Mouse (Mus musculus): Measurements from ENCODE around the gene Rpl36. TPM values are rescaled to one million over a fixed set of nuclear protein-coding genes. Genes with fewer than 3 reads are reported as not detected.
A peak's percentile ranks its signal among the peaks of the same experiment; 100 is the strongest.
"Not testable (repeated sequence)": the region's sequence is repeated elsewhere in the genome, so short reads cannot be mapped to it uniquely, and the experiment has no call there.

Gene Rpl36
- polyA plus RNA-seq, 1 experiment from 2014 or later = 1,280 TPM

GRCm38 (mm10) chr17:56613893-56614292, 677 bp downstream of the Rpl36 start:
- H3K27ac ChIP-seq (ENCODE audit: low read depth, low read length); H3K27me3 ChIP-seq (ENCODE audit: control insufficient read depth, insufficient read depth, low read length); DNase-seq (ENCODE audit: low spot score); ATAC-seq (replicated peaks; ENCODE audit: low FRiP score); H3K9me3 ChIP-seq (ENCODE audit: control insufficient read depth, low read length): not testable (repeated sequence)
- Histone ChIP-seq H3K4me1 (replicated peaks; ENCODE audit: control insufficient read depth, insufficient read depth, low read length) (peaks cover 15% of the 10 kb centered on the region), H3K9ac (ENCODE audit: low read length) (peak overlapping the region; percentile 82), H3K36me3 (ENCODE audit: control insufficient read depth, insufficient read depth, low read length) (peaks cover 17% of the 10 kb centered on the region), H3K4me2 (ENCODE audit: low read depth, low read length, severe bottlenecking) (peak overlapping the region; percentile 76), H3K4me3 (ENCODE audit: low read depth, low read length) (peak overlapping the region; percentile 75)
- WGBS = under 1% methylated on average over 26 of the region's 26 CpGs

GRCm38 (mm10) chr17:56614391-56615135, 1.3 kb downstream of the Rpl36 start:
- WGBS = 39% methylated on average over 14 of the region's 14 CpGs
- no peak overlapping the region for H3K27ac ChIP-seq (ENCODE audit: low read depth, low read length)
- no peaks in the 10 kb centered on the region for H3K27me3 ChIP-seq (ENCODE audit: control insufficient read depth, insufficient read depth, low read length)
- no peak for DNase-seq (ENCODE audit: low spot score)
- peak overlapping the region; percentile 76 for H3K4me2 ChIP-seq (ENCODE audit: low read depth, low read length, severe bottlenecking)
- peak overlapping the region; percentile 75 for H3K4me3 ChIP-seq (ENCODE audit: low read depth, low read length)
- peaks cover 21% of the 10 kb centered on the region for H3K36me3 ChIP-seq (ENCODE audit: control insufficient read depth, insufficient read depth, low read length)
- no peaks in the 10 kb centered on the region for H3K9me3 ChIP-seq (ENCODE audit: control insufficient read depth, low read length)
- no peak for ATAC-seq (replicated peaks; ENCODE audit: low FRiP score)
- H3K4me1 ChIP-seq (replicated peaks; ENCODE audit: control insufficient read depth, insufficient read depth, low read length) = peaks cover 15% of the 10 kb centered on the region
- peak overlapping the region; percentile 82 for H3K9ac ChIP-seq (ENCODE audit: low read length)

DNA sequence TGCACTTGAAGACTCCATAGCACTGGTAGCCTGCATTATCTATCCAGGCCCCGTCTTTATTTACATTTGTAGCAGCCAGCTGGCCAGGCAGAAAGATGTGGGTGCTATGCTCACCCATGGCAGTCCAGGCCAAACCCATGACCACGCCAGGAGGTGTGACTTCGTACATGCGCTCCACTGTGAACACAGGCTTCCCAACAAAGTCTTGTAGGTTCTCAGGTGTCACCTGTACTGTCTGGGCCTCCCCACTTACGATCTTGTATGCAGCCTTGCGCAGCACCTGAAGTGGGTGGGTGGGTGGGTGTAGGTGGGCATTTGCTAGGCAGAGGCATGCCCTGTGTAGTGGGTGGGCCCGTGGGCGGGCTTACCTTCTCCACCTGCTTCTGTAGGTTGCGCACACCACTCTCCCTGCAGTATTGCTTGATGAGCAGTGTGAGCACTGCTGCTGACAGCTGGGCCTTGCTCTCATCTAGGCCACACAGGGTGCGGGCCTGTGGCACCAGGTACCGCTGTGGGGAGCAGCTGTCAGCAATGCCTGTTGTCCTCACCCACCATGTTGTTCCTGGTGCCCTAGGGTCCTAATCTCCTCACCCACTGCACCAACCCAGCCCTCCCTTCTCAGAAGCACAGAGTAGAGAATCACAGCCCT, 2.0 kb downstream of the Rpl36 start:
- ATAC-seq (replicated peaks; ENCODE audit: low FRiP score) (no peak), DNase-seq (ENCODE audit: low spot score) (no peak)
- H3K27me3 ChIP-seq (ENCODE audit: control insufficient read depth, insufficient read depth, low read length) = no peaks in the 10 kb centered on the region
- H3K4me3 ChIP-seq (ENCODE audit: low read depth, low read length) = no peak overlapping the region
- no peak overlapping the region for H3K27ac ChIP-seq (ENCODE audit: low read depth, low read length)
- H3K36me3 ChIP-seq (ENCODE audit: control insufficient read depth, insufficient read depth, low read length) = peaks cover 23% of the 10 kb centered on the region
- peaks cover 12% of the 10 kb centered on the region for H3K4me1 ChIP-seq (replicated peaks; ENCODE audit: control insufficient read depth, insufficient read depth, low read length)
- H3K4me2 ChIP-seq (ENCODE audit: low read depth, low read length, severe bottlenecking) = peak overlapping the region; percentile 76
- H3K9me3 ChIP-seq (ENCODE audit: control insufficient read depth, low read length) = no peaks in the 10 kb centered on the region
- no peak overlapping the region for H3K9ac ChIP-seq (ENCODE audit: low read length)
- 89% methylated on average over 11 of the region's 11 CpGs for WGBS

DNA sequence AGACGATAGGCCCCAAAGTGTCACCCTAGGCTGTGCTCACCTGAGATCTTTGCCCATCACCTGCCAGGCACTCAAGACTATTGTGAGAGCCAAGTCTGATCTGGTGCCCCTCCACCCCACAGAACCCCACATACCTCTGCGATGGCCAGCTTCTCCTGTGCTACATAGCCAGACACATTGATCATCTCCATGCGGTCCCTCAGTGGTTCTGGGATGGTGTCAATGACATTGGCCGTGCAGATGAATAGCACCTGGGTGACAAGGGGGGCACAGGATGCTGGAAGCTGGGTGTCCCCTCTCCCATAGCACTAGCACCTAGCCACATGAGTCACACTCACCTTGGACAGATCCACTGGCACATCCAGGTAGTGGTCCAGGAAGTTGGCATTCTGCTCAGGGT, 2.6 kb downstream of the Rpl36 start:
- no peaks in the 10 kb centered on the region for H3K27me3 ChIP-seq (ENCODE audit: control insufficient read depth, insufficient read depth, low read length)
- no peak overlapping the region for H3K4me3 ChIP-seq (ENCODE audit: low read depth, low read length)
- no peak overlapping the region for H3K9ac ChIP-seq (ENCODE audit: low read length)
- DNase-seq (ENCODE audit: low spot score) = no peak
- H3K9me3 ChIP-seq (ENCODE audit: control insufficient read depth, low read length) = no peaks in the 10 kb centered on the region
- no peak overlapping the region for H3K27ac ChIP-seq (ENCODE audit: low read depth, low read length)
- no peak for ATAC-seq (replicated peaks; ENCODE audit: low FRiP score)
- H3K36me3 ChIP-seq (ENCODE audit: control insufficient read depth, insufficient read depth, low read length) = peaks cover 25% of the 10 kb centered on the region
- peaks cover 10% of the 10 kb centered on the region for H3K4me1 ChIP-seq (replicated peaks; ENCODE audit: control insufficient read depth, insufficient read depth, low read length)
- 89% methylated on average over 4 of the region's 4 CpGs for WGBS
- H3K4me2 ChIP-seq (ENCODE audit: low read depth, low read length, severe bottlenecking) = no peak overlapping the region

DNA sequence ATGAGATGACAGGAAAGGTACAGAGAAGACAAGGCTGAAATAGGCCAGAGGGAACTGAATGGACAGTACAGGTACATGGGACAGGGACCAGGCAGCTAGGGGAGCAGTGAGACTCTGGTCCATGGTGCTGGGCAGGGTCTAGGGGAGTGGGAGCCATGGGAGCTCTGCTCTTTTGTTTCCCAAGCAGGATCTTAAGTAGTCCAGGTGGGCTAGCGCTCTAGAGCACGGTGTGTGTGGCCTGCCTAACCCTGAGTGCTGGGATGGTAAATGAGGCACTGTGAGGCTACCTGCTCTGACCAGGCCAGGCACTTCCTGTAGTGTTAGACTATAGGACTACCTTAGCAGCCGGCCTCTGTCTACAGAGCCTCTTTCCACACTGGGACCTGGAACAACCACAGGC, 3.5 kb downstream of the Rpl36 start:
- WGBS = 87% methylated on average over 3 of the region's 3 CpGs

GRCm38 (mm10) chr17:56617628-56618027, 4.4 kb downstream of the Rpl36 start:
- Histone ChIP-seq H3K9ac (ENCODE audit: low read length) (no peak overlapping the region), H3K4me1 (replicated peaks; ENCODE audit: control insufficient read depth, insufficient read depth, low read length) (peaks cover 10% of the 10 kb centered on the region), H3K4me2 (ENCODE audit: low read depth, low read length, severe bottlenecking) (no peak overlapping the region), H3K27me3 (ENCODE audit: control insufficient read depth, insufficient read depth, low read length) (no peaks in the 10 kb centered on the region), H3K27ac (ENCODE audit: low read depth, low read length) (no peak overlapping the region), H3K9me3 (ENCODE audit: control insufficient read depth, low read length) (no peaks in the 10 kb centered on the region), H3K4me3 (ENCODE audit: low read depth, low read length) (no peak overlapping the region), H3K36me3 (ENCODE audit: control insufficient read depth, insufficient read depth, low read length) (peaks cover 27% of the 10 kb centered on the region)
- 97% methylated on average over 8 of the region's 8 CpGs for WGBS
- ATAC-seq (replicated peaks; ENCODE audit: low FRiP score) (no peak), DNase-seq (ENCODE audit: low spot score) (no peak)

More for the DNA sequence above, 3.5 kb downstream of the Rpl36 start:
- ATAC-seq (replicated peaks; ENCODE audit: low FRiP score) (no peak), DNase-seq (ENCODE audit: low spot score) (no peak)
- H3K27ac ChIP-seq (ENCODE audit: low read depth, low read length) = no peak overlapping the region
- H3K4me1 ChIP-seq (replicated peaks; ENCODE audit: control insufficient read depth, insufficient read depth, low read length) = peaks cover 10% of the 10 kb centered on the region
- no peaks in the 10 kb centered on the region for H3K27me3 ChIP-seq (ENCODE audit: control insufficient read depth, insufficient read depth, low read length)
- H3K4me3 ChIP-seq (ENCODE audit: low read depth, low read length) = no peak overlapping the region
- no peak overlapping the region for H3K9ac ChIP-seq (ENCODE audit: low read length)
- no peak overlapping the region for H3K4me2 ChIP-seq (ENCODE audit: low read depth, low read length, severe bottlenecking)
- H3K36me3 ChIP-seq (ENCODE audit: control insufficient read depth, insufficient read depth, low read length) = peaks cover 27% of the 10 kb centered on the region
- no peaks in the 10 kb centered on the region for H3K9me3 ChIP-seq (ENCODE audit: control insufficient read depth, low read length)

GRCm38 (mm10) chr17:56625495-56625894, 12.3 kb downstream of the Rpl36 start:
- H3K4me3 ChIP-seq (ENCODE audit: low read depth, low read length) = peak overlapping the region; percentile 95; the same call in 1 of the 2 replicates
- DNase-seq (ENCODE audit: low spot score) (no peak), ATAC-seq (replicated peaks; ENCODE audit: low FRiP score) (no peak)
- peaks cover 14% of the 10 kb centered on the region for H3K4me1 ChIP-seq (replicated peaks; ENCODE audit: control insufficient read depth, insufficient read depth, low read length)
- peaks cover 3% of the 10 kb centered on the region; the same call in 1 of the 2 replicates for H3K36me3 ChIP-seq (ENCODE audit: control insufficient read depth, insufficient read depth, low read length)
- WGBS = 92% methylated on average over 3 of the region's 3 CpGs
- peak overlapping the region; percentile 70 for H3K4me2 ChIP-seq (ENCODE audit: low read depth, low read length, severe bottlenecking)
- H3K27ac ChIP-seq (ENCODE audit: low read depth, low read length) = no peak overlapping the region
- H3K27me3 ChIP-seq (ENCODE audit: control insufficient read depth, insufficient read depth, low read length) = no peaks in the 10 kb centered on the region; the same call in 1 of the 2 replicates
- H3K9me3 ChIP-seq (ENCODE audit: control insufficient read depth, low read length) = no peaks in the 10 kb centered on the region
- H3K9ac ChIP-seq (ENCODE audit: low read length) = no peak overlapping the region

- H3K4me3 ChIP-seq (ENCODE audit: low read depth, low read length) = peak overlapping the region; percentile 95
- WGBS = under 1% methylated on average over 32 of the region's 32 CpGs
These were observed 13.0 kb downstream of the Rpl36 start for GRCm38 (mm10) chr17:56626260-56626659.

More at GRCm38 (mm10) chr17:56626260-56626659, 13.0 kb downstream of the Rpl36 start:
- Histone ChIP-seq H3K27ac (ENCODE audit: low read depth, low read length) (peak overlapping the region; percentile 18; the same call in 1 of the 2 replicates), H3K4me2 (ENCODE audit: low read depth, low read length, severe bottlenecking) (peak overlapping the region; percentile 70), H3K27me3 (ENCODE audit: control insufficient read depth, insufficient read depth, low read length) (no peaks in the 10 kb centered on the region; the same call in 1 of the 2 replicates), H3K36me3 (ENCODE audit: control insufficient read depth, insufficient read depth, low read length) (no peaks in the 10 kb centered on the region), H3K9me3 (ENCODE audit: control insufficient read depth, low read length) (no peaks in the 10 kb centered on the region), H3K9ac (ENCODE audit: low read length) (peak overlapping the region; percentile 79), H3K4me1 (replicated peaks; ENCODE audit: control insufficient read depth, insufficient read depth, low read length) (peaks cover 14% of the 10 kb centered on the region)
- ATAC-seq (replicated peaks; ENCODE audit: low FRiP score) = no peak
- DNase-seq (ENCODE audit: low spot score) = no peak
